Mouse (Mus musculus) cerebellum, postnatal 4 days (tissue): ENCODE data around the gene AA467197.

ENCODE experiments used
- DNase-seq, 2 experiments: peaks; one replicate each; pipeline ENCODE4 v3.0.0; 2022; ENCODE audit warnings: low spot score in 2 of 2, mixed read lengths in 1 of 2

Gene AA467197

GRCm38 (mm10) chr2:122638029-122638428 lies 1.2 kb downstream of the AA467197 start:
- no peak for DNase-seq

GRCm38 (mm10) chr2:122638673-122639072 lies 1.9 kb downstream of the AA467197 start:
- DNase-seq: no peak

- no peak for DNase-seq
Observed at GRCm38 (mm10) chr2:122652096-122653084, 15.6 kb downstream of the AA467197 start.

- no peak for DNase-seq
Observed at GRCm38 (mm10) chr2:122656052-122656451, 19.3 kb downstream of the AA467197 start.

- DNase-seq: no peak
Observed at GRCm38 (mm10) chr2:122656767-122657166, 20.0 kb downstream of the AA467197 start.

- no peak for DNase-seq
Observed at GRCm38 (mm10) chr2:122657707-122658524, 21.1 kb downstream of the AA467197 start.

GRCm38 (mm10) chr2:122659825-122660224 lies 23.0 kb downstream of the AA467197 start:
- no peak for DNase-seq

- DNase-seq: no peak
Observed at GRCm38 (mm10) chr2:122665253-122665972, 28.6 kb downstream of the AA467197 start.

- peak in 1 of 2 experiments; percentile 26 for DNase-seq
Observed at GRCm38 (mm10) chr2:122665973-122666875, 29.4 kb downstream of the AA467197 start.

GRCm38 (mm10) chr2:122667856-122668255 lies 31.1 kb downstream of the AA467197 start:
- peak in 1 of 2 experiments; percentile 21 for DNase-seq

- DNase-seq: no peak
Observed at GRCm38 (mm10) chr2:122671714-122672113, 34.9 kb downstream of the AA467197 start.

GRCm38 (mm10) chr2:122672841-122673240 lies 36.1 kb downstream of the AA467197 start:
- DNase-seq: no peak

- DNase-seq: no peak
Observed at GRCm38 (mm10) chr2:122675126-122675525, 38.3 kb downstream of the AA467197 start.

GRCm38 (mm10) chr2:122681379-122682137 lies 44.8 kb downstream of the AA467197 start:
- DNase-seq: no peak

- DNase-seq: no peak
Observed at GRCm38 (mm10) chr2:122682520-122682919, 45.7 kb downstream of the AA467197 start.

GRCm38 (mm10) chr2:122683641-122684040 lies 46.9 kb downstream of the AA467197 start:
- no peak for DNase-seq

GRCm38 (mm10) chr2:122686665-122687064 lies 49.9 kb downstream of the AA467197 start:
- DNase-seq: no peak
